Mouse (Mus musculus) ES-E14 (cell line): ENCODE results near the gene Pigf. TPM values are rescaled to one million over a fixed set of nuclear protein-coding genes. Genes with fewer than 3 reads are reported as not detected.

Experiments used
- DNase-seq: peaks from one replicate; pipeline ENCODE4 v3.0.0-alpha.2; 2013; ENCODE audit warnings: low read depth, low spot score
- H3K27ac ChIP-seq: 2 replicates; pipeline ENCODE4 v1.5.1; 2012; ENCODE audit warnings: low read depth, mild to moderate bottlenecking, low read length, moderate library complexity, mixed read lengths; ENCODE audit not compliant: poor library complexity, insufficient read depth, severe bottlenecking
- H3K36me3 ChIP-seq: 2 replicates; pipeline ENCODE4 v1.6.1; 2012; ENCODE audit warnings: mild to moderate bottlenecking, low read length, moderate library complexity, mixed read lengths; ENCODE audit not compliant: control insufficient read depth, poor library complexity, insufficient read depth, severe bottlenecking
- H3K4me1 ChIP-seq, 2 experiments: fragments of 150-350 bp in 1 of 2; sonication (generic) in 1 of 2; 2 replicates each; pipeline ENCODE4 v1.6.1; 2012; ENCODE audit warnings: low read length in 2 of 2, mild to moderate bottlenecking in 1 of 2, mixed read lengths in 1 of 2; ENCODE audit not compliant: control insufficient read depth in 2 of 2, insufficient read depth in 2 of 2, poor library complexity in 1 of 2
- H3K4me3 ChIP-seq, 2 experiments: fragments of 150-350 bp in 1 of 2; sonication (generic) in 1 of 2; 2 replicates each; pipeline ENCODE4 v1.5.1; 2012; ENCODE audit warnings: low read length in 2 of 2, low read depth in 1 of 2, mild to moderate bottlenecking in 1 of 2, mixed read lengths in 1 of 2; ENCODE audit not compliant: insufficient read depth in 1 of 2, poor library complexity in 1 of 2, severe bottlenecking in 1 of 2
- H3K9ac ChIP-seq: 2 replicates; pipeline ENCODE4 v1.6.1; 2012; ENCODE audit warnings: low read depth, mild to moderate bottlenecking, low read length, mixed read lengths; ENCODE audit not compliant: poor library complexity, insufficient read depth, severe bottlenecking
- H3K9me3 ChIP-seq: fragments of 150-350 bp; sonication (generic); 2 replicates; pipeline ENCODE4 v1.6.1; 2012; ENCODE audit warnings: low read depth, mild to moderate bottlenecking, low read length; ENCODE audit not compliant: control insufficient read depth, insufficient read depth
- CHD2 ChIP-seq: IDR thresholded peaks from 2 replicates; pipeline ENCODE4 v1.6.1; 2014; ENCODE audit warnings: mild to moderate bottlenecking, low read depth, low read length, inconsistent platforms
- HCFC1 ChIP-seq: IDR thresholded peaks from 2 replicates; pipeline ENCODE4 v1.6.1; 2012; ENCODE audit warnings: low read length, inconsistent platforms, borderline replicate concordance; ENCODE audit not compliant: insufficient read depth
- MAFK ChIP-seq: IDR thresholded peaks from 2 replicates; pipeline ENCODE4 v1.6.1; 2014; ENCODE audit warnings: mild to moderate bottlenecking, low read depth, low read length, inconsistent platforms; ENCODE audit not compliant: insufficient read depth
- ZC3H11A ChIP-seq: IDR thresholded peaks from 2 replicates; pipeline ENCODE4 v1.6.1; 2012; ENCODE audit warnings: low read depth, mild to moderate bottlenecking, inconsistent platforms, low read length, borderline replicate concordance
- ZNF384 ChIP-seq: IDR thresholded peaks from 2 replicates; pipeline ENCODE4 v1.6.1; 2012; ENCODE audit warnings: low read depth, low read length, inconsistent platforms
- in situ Hi-C, 2 experiments: fragments of 600-800 bp; cut with MboI; formaldehyde crosslinking; loops; one replicate each; pipeline ENCODE4 v1.15.1; 2025; ENCODE audit warnings: low sequenced_read_pairs in 2 of 2, inconsistent platforms in 1 of 2; ENCODE audit not compliant: unreplicated experiment in 2 of 2
- total RNA-seq: library from RNA; depleted of rRNA; stranded (reverse); fragments of 300-350 nt; gene quantifications from 2 replicates; pipeline ENCODE4 v1.2.3, GENCODE M21; 2012

Gene Pigf
- total RNA-seq, 1 experiment = 74.4 TPM

DNA sequence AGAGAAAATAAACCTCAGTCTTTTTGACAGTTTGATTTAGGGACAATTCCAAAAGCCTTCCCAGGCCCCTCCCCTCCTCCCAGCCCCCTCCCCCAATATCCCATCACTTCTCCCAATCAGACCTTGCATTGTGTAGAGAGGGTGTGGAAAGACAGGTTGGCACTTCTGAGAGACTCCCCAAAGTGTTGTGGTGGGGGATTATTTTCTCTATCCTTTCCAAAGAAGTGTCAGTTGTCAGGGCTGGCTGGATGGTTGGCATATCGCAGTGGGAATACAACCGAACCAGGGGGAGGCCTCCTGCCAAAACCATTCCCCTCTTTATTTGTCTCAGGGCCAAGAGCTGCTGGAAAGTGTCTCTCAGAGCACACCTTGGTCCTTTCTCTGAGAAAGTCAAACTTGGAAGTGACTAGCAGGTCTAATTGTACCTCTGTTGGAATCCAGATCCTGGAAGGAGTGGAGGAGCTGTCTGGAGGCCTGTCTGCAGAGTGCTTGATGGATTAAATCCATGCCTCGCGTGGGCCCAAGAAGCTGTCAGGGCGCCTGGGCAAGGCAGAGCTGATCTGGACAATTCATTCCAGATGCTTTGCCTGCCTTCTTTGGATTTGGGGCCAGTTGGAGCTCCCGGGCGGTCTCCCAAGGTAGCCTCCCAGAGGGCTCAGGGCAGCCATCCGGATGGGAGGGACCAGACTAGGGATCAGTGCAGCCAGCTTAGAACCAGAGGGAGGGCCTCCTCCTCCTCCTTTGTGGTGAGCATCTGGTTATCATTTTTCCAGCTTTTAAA lies 32.5 kb upstream of the Pigf start:
- in situ Hi-C loops = loop anchor here in 1 of 2 experiments (10.0 kb wide), 1 partner anchor 187 kb away; no protein-coding TSS in a partner anchor
- TF ChIP-seq MAFK (no peak), ZC3H11A (no peak), HCFC1 (no peak), CHD2 (no peak), ZNF384 (no peak)
- no peak for DNase-seq
- Histone ChIP-seq H3K9ac (no peak overlapping the region), H3K9me3 (no peaks in the 10 kb centered on the region), H3K27ac (no peak overlapping the region), H3K4me3 (no peak overlapping the region), H3K4me1 (peaks cover 0 to 2% of the 10 kb centered on the region in 2 experiments; a peak in 1 of 4 replicates), H3K36me3 (no peaks in the 10 kb centered on the region)

DNA sequence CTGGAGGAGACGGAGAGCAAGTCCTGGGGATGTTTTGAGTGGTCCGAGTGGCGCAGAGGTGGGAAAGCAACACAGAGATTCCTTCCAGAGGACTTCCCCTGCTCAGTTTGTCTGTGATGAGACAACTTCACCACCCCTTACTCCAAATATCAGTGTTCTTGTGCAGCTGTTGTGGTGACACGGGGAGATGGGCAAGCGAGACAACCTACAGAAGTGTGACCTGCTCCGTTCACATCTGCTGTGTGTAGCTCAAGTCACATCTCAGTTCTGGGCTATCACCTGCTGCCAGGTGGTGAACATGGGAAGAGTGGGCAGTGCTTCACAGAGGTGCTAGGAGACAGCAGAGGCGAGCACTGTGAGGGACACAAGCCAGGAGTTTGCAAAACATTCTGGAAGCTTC lies 31.6 kb upstream of the Pigf start:
- Histone ChIP-seq H3K9ac (no peak overlapping the region), H3K4me3 (no peak overlapping the region), H3K9me3 (no peaks in the 10 kb centered on the region), H3K27ac (no peak overlapping the region), H3K36me3 (no peaks in the 10 kb centered on the region), H3K4me1 (no peaks in the 10 kb centered on the region)
- DNase-seq = no peak
- in situ Hi-C loops = loop anchor here in 1 of 2 experiments (10.0 kb wide), 1 partner anchor 188 kb away; no protein-coding TSS in a partner anchor
- TF ChIP-seq MAFK = no peak
- TF ChIP-seq CHD2 = no peak
- no peak for TF ChIP-seq HCFC1
- TF ChIP-seq ZC3H11A = no peak
- no peak for TF ChIP-seq ZNF384

DNA sequence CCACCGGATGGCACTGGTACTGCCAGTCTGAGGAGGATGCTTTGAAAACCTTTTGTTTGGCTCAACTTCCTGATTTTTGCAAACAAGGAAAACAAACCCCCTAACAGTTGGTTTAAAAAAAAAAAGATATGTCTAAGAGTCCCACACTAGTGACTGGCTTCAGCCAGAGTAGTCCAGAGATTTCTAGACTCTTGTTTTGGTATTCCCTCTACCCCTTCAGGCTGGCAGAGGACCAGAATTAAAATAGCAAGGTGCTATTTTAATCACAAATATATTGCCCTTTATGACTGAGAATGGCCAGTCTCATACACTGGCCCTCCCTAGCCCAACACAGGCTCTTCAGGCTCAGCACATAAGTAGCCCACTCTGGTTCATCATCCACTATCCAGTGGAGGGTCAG lies 30.5 kb upstream of the Pigf start:
- Histone ChIP-seq H3K9me3 (no peaks in the 10 kb centered on the region), H3K9ac (no peak overlapping the region), H3K36me3 (no peaks in the 10 kb centered on the region), H3K4me1 (no peaks in the 10 kb centered on the region), H3K27ac (no peak overlapping the region), H3K4me3 (no peak overlapping the region)
- no peak for TF ChIP-seq CHD2
- no peak for TF ChIP-seq ZNF384
- TF ChIP-seq HCFC1 = no peak
- no peak for TF ChIP-seq ZC3H11A
- TF ChIP-seq MAFK = no peak
- DNase-seq = no peak
- in situ Hi-C loops = loop anchor here in 1 of 2 experiments (10.0 kb wide), 1 partner anchor 189 kb away; no protein-coding TSS in a partner anchor

DNA sequence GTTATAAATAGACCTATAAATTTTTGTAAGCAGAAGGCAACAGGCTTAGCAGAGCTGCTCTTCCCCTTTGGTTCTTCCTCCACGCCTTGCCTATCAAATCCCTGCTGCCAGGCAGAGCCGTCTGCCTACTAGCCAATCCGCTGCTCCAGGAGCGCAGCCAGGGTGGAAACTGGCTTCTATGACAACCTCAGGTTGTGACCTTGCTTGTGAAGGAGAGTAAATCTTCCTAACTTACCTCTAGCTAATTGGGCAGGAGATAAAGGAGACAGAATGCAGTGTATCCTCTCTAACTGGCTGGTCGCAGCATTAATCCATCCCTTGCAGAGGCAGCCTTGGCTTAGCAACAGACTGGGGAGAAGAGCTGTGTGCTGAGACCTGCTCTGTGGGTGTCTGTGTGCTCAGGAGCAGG lies 29.8 kb upstream of the Pigf start:
- H3K36me3 ChIP-seq = no peaks in the 10 kb centered on the region
- H3K9me3 ChIP-seq = no peaks in the 10 kb centered on the region
- no peak overlapping the region for H3K4me3 ChIP-seq
- H3K27ac ChIP-seq = no peak overlapping the region
- H3K4me1 ChIP-seq = no peaks in the 10 kb centered on the region
- no peak for DNase-seq
- TF ChIP-seq CHD2 (no peak), MAFK (no peak), ZC3H11A (no peak), HCFC1 (no peak), ZNF384 (no peak)
- in situ Hi-C loops = loop anchor here in 1 of 2 experiments (10.0 kb wide), 1 partner anchor 190 kb away; no protein-coding TSS in a partner anchor
- no peak overlapping the region for H3K9ac ChIP-seq
